Mouse (Mus musculus) liver, embryonic 14.5 days (tissue): ENCODE measurements at regions not wholly inside any gene's neighbourhood (a gene's known extent, or its start where the extent isn't known, plus 50 kb on each side); places are given as distances from the start of the nearest gene placed in this dataset.

ENCODE experiments used
- CTCF ChIP-seq: IDR thresholded peaks from 2 replicates; pipeline ENCODE4 v1.5.1; 2016; ENCODE audit warnings: antibody characterized with exemption, low read depth, control low read depth
- EP300 ChIP-seq: IDR thresholded peaks from 2 replicates; pipeline ENCODE4 v1.6.1; 2016; ENCODE audit warnings: antibody characterized with exemption, low read depth

GRCm38 (mm10) chr1:186017547-186017946, 99.6 kb downstream of the Lyplal1 start:
- TF ChIP-seq CTCF (no peak), EP300 (no peak)
